Mouse (Mus musculus): ENCODE measurements around the gene Ggct.

DNA sequence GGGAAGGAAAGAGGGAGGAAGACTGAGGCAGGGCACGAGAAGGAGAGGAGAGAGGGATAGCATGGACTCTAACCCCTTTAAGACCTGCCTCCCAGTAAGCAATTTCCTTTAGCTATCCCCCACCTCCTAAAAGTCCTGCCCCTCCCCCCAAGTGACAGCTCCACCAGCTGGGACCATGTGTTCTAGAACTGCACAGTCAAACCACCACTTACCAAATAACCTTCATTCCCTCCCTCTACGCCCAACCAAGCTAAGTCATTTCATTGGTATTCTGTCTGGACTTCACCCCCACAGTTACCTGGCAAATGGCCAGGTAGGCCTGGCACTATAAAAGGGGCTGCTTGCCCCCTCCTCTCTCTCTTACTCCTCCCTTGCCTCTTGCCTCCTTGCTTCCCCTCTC, 34.9 kb upstream of the Ggct start:
- TF ChIP-seq POLR2A (IDR thresholded peaks at IDR 0.05; ENCODE audit: borderline replicate concordance, extremely low read depth, insufficient read depth, insufficient read length, poor library complexity, severe bottlenecking) = no peak
- no peak for TF ChIP-seq CTCF (IDR thresholded peaks at IDR 0.05; ENCODE audit: borderline replicate concordance, extremely low read depth, insufficient read depth, insufficient read length)
